Mouse (Mus musculus): Measurements from ENCODE around the gene Gss. TPM values are rescaled to one million over a fixed set of nuclear protein-coding genes. Genes with fewer than 3 reads are reported as not detected.

The Gss gene
- polyA plus RNA-seq, 1 experiment from 2014 or later, result 71.3 TPM

DNA sequence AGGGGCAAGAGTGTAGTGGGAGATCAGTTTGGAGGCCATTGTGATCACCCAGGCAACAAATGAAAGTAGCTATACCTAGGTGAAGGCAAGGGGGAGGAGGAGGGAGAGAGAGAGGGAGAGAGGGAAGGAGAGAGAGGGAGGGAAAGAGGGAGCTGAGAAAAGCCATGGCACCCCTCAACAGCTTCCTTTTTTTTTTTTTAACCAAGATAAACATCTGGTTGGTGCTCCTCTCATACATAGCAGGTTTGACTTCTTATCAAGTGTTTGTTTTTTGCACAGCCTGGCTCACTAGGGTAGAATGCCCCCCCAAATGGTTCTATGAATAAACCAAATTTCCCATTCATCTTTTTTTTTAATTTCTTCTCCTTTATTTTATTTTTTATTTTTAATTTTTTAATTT, 56.3 kb downstream of the Gss start:
- H3K4me2 ChIP-seq (replicated peaks; ENCODE audit: low read depth, low read length), result no peak overlapping the region
- no peak for ATAC-seq (ENCODE audit: low FRiP score, low TSS enrichment)
- H3K4me3 ChIP-seq (ENCODE audit: low read length), result no peak overlapping the region
- no peak overlapping the region for H3K27ac ChIP-seq (ENCODE audit: low read length)
- H3K36me3 ChIP-seq (ENCODE audit: insufficient read depth, low read length), result no peaks in the 10 kb centered on the region
- no peaks in the 10 kb centered on the region for H3K9me3 ChIP-seq (ENCODE audit: low read length)
- H3K9ac ChIP-seq (replicated peaks; ENCODE audit: low read length), result no peak overlapping the region
- no peaks in the 10 kb centered on the region for H3K27me3 ChIP-seq (ENCODE audit: insufficient read depth, low read length)
- no peaks in the 10 kb centered on the region for H3K4me1 ChIP-seq (ENCODE audit: insufficient read depth, low read length)

DNA sequence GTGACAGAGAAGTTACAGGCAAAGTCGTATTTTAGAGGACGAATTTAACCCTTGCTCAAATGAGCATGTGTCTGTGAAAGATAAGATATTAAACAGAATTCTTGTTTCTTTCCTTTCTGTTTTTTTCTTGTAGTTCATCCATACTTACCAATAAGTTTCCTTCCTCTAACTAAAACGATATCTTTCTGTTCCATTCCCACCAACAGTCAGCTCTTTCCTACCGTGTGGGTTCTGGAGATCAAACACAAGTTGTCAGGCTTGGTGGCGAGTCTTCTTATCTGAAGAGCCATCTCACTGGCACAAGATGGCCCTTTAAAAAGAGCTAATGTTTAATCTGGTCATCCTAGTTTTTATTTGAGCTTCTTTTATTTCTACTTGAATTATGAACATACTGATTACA, 65.2 kb downstream of the Gss start:
- Histone ChIP-seq H3K27me3 (ENCODE audit: insufficient read depth, low read length) (no peaks in the 10 kb centered on the region), H3K9ac (replicated peaks; ENCODE audit: low read length) (no peak overlapping the region), H3K4me1 (ENCODE audit: insufficient read depth, low read length) (no peaks in the 10 kb centered on the region), H3K4me2 (replicated peaks; ENCODE audit: low read depth, low read length) (no peak overlapping the region), H3K36me3 (ENCODE audit: insufficient read depth, low read length) (no peaks in the 10 kb centered on the region), H3K9me3 (ENCODE audit: low read length) (no peaks in the 10 kb centered on the region), H3K27ac (ENCODE audit: low read length) (no peak overlapping the region), H3K4me3 (ENCODE audit: low read length) (no peak overlapping the region)
- WGBS, result 75% methylated on average over 5 of the region's 5 CpGs
- no peak for ATAC-seq (ENCODE audit: low FRiP score, low TSS enrichment)

DNA sequence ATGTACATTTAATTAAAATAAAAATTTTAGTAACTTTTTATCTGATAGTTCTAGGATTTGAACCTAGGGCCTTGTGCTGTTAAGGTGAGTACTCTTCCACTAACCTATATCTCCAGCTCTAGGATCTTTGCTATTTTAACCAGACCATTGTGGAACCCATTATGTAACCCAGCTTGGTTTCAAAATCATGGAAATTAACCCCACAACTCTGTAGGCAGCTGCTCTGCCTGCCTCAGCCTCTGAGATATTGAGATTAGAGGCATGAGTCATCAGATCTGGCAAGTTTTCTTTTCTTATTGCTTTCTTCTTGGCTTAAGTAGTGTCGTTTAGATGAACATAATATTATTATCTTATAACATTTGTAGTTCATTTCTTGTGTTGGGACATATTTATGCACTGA, 68.2 kb downstream of the Gss start:
- H3K4me2 ChIP-seq (replicated peaks; ENCODE audit: low read depth, low read length), result no peak overlapping the region
- no peak overlapping the region for H3K9ac ChIP-seq (replicated peaks; ENCODE audit: low read length)
- H3K9me3 ChIP-seq (ENCODE audit: low read length), result no peaks in the 10 kb centered on the region
- no peaks in the 10 kb centered on the region for H3K36me3 ChIP-seq (ENCODE audit: insufficient read depth, low read length)
- WGBS, result 61% methylated on average over 1 of the region's 1 CpGs
- no peaks in the 10 kb centered on the region for H3K4me1 ChIP-seq (ENCODE audit: insufficient read depth, low read length)
- no peak overlapping the region for H3K27ac ChIP-seq (ENCODE audit: low read length)
- ATAC-seq (ENCODE audit: low FRiP score, low TSS enrichment), result no peak
- no peak overlapping the region for H3K4me3 ChIP-seq (ENCODE audit: low read length)
- no peaks in the 10 kb centered on the region for H3K27me3 ChIP-seq (ENCODE audit: insufficient read depth, low read length)

DNA sequence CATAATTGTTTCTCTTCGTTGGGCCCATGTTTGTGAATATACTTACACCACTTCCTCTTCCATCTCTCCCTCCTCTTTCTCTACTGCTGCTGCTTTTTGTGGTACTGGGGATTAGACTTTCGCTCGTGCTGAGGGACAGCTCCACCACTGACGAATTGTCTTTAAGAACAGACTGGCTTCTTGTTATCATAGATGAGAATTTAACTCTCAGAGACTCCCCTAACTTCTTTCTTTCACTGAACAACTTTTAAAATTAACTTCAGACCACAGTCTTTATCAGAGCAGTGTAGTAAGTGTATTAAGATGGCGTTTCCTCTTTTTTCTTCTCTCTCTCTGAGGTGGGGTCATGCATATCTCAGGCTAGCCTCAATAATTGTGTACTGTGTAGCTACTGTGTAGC, 68.9 kb downstream of the Gss start:
- no peak overlapping the region for H3K27ac ChIP-seq (ENCODE audit: low read length)
- H3K4me3 ChIP-seq (ENCODE audit: low read length), result no peak overlapping the region
- H3K4me1 ChIP-seq (ENCODE audit: insufficient read depth, low read length), result peaks cover 2% of the 10 kb centered on the region; the same call in 1 of the 2 replicates
- no peak for ATAC-seq (ENCODE audit: low FRiP score, low TSS enrichment)
- no peaks in the 10 kb centered on the region for H3K9me3 ChIP-seq (ENCODE audit: low read length)
- H3K9ac ChIP-seq (replicated peaks; ENCODE audit: low read length), result no peak overlapping the region
- no peak overlapping the region for H3K4me2 ChIP-seq (replicated peaks; ENCODE audit: low read depth, low read length)
- no peaks in the 10 kb centered on the region for H3K27me3 ChIP-seq (ENCODE audit: insufficient read depth, low read length)
- no peaks in the 10 kb centered on the region for H3K36me3 ChIP-seq (ENCODE audit: insufficient read depth, low read length)
- 63% methylated on average over 5 of the region's 5 CpGs for WGBS

GRCm38 (mm10) chr2:155518531-155519270, 73.9 kb downstream of the Gss start:
- WGBS, result 25% methylated on average over 18 of the region's 18 CpGs
- Histone ChIP-seq H3K9me3 (ENCODE audit: low read length) (no peaks in the 10 kb centered on the region), H3K27me3 (ENCODE audit: insufficient read depth, low read length) (peaks cover 15% of the 10 kb centered on the region), H3K36me3 (ENCODE audit: insufficient read depth, low read length) (no peaks in the 10 kb centered on the region), H3K4me3 (ENCODE audit: low read length) (peak overlapping the region; percentile 65), H3K9ac (replicated peaks; ENCODE audit: low read length) (peak overlapping the region; percentile 74), H3K27ac (ENCODE audit: low read length) (peak overlapping the region; percentile 18; the same call in 1 of the 2 replicates), H3K4me2 (replicated peaks; ENCODE audit: low read depth, low read length) (peak overlapping the region; percentile 95), H3K4me1 (ENCODE audit: insufficient read depth, low read length) (peaks cover 23% of the 10 kb centered on the region)
- ATAC-seq (ENCODE audit: low FRiP score, low TSS enrichment), result no peak

DNA sequence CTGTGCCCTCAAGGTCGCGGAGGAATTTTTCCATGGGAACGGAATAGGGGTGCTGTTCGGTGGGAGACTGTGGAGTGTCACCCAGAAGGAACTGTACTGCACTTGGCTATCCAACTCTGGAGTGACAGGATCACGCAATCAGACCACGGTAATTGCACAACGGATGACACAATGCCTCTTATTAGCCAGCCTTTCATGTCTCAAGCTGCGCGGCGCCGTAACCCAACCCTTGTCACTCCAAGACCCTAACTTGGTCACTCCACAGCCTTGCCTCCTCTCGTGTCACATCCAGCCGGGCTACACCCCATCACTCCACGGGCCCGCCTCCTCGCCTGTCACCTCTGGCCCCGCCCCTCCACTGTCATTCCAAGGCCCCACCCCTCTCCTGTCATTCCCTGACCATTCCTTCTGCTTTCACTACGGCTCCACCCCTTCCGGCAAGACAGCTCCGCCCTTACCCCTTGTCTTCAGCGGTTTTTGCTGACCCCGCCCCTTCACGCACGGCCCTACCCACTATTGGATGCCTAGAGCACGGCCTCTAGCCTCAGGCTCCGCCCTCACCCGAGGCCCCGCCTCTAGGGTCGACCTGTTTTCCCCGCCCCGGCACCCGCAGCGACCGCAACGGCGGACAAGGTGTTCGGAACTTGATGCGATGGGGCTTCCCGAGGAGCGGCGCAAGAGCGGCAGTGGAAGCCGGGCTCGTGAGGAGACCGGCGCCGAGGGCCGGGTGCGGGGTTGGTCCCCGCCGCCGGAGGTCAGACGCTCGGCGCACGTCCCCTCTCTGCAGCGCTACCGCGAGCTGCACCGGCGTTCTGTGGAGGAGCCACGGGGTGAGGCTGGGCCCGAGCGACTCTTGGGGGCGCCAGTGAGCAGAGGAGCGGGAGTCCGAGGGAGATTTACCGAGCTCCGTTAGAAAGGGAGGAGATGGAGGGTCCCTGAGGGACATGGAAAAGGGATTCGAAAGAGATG, 74.9 kb downstream of the Gss start, which contains the start of the genes Acss2 and Ggt7:
Gene Acss2, plus strand, starts transcription at position 494 of the 969 bp plus-strand sequence.
Gene Ggt7, minus strand, starts transcription at position 783 of the 969 bp plus-strand sequence.
- peak within 1 kb of the TSS; percentile 18; the same call in 1 of the 2 replicates for H3K27ac ChIP-seq (ENCODE audit: low read length)
- H3K9me3 ChIP-seq (ENCODE audit: low read length), result no peaks in the 10 kb centered on the region
- H3K27me3 ChIP-seq (ENCODE audit: insufficient read depth, low read length), result peaks cover 15% of the 10 kb centered on the region
- 3% methylated on average over 70 of the region's 70 CpGs for WGBS
- peaks cover 23% of the 10 kb centered on the region for H3K4me1 ChIP-seq (ENCODE audit: insufficient read depth, low read length)
- peak; percentile 99 for ATAC-seq (ENCODE audit: low FRiP score, low TSS enrichment)
- peak within 1 kb of the TSS; percentile 65 for H3K4me3 ChIP-seq (ENCODE audit: low read length)
- H3K4me2 ChIP-seq (replicated peaks; ENCODE audit: low read depth, low read length), result peak within 1 kb of the TSS; percentile 95
- H3K36me3 ChIP-seq (ENCODE audit: insufficient read depth, low read length), result no peaks in the 10 kb centered on the region
- peak within 1 kb of the TSS; percentile 74 for H3K9ac ChIP-seq (replicated peaks; ENCODE audit: low read length)

GRCm38 (mm10) chr2:155515941-155516340, 76.7 kb downstream of the Gss start:
- 0% methylated on average over 1 of the region's 1 CpGs for WGBS
- H3K4me1 ChIP-seq (ENCODE audit: insufficient read depth, low read length), result peaks cover 23% of the 10 kb centered on the region
- H3K4me3 ChIP-seq (ENCODE audit: low read length), result no peak overlapping the region
- no peak overlapping the region for H3K27ac ChIP-seq (ENCODE audit: low read length)
- no peak for ATAC-seq (ENCODE audit: low FRiP score, low TSS enrichment)
- no peaks in the 10 kb centered on the region for H3K9me3 ChIP-seq (ENCODE audit: low read length)
- H3K4me2 ChIP-seq (replicated peaks; ENCODE audit: low read depth, low read length), result no peak overlapping the region
- H3K27me3 ChIP-seq (ENCODE audit: insufficient read depth, low read length), result peaks cover 15% of the 10 kb centered on the region
- H3K36me3 ChIP-seq (ENCODE audit: insufficient read depth, low read length), result no peaks in the 10 kb centered on the region
- H3K9ac ChIP-seq (replicated peaks; ENCODE audit: low read length), result no peak overlapping the region

- no peaks in the 10 kb centered on the region for H3K36me3 ChIP-seq (ENCODE audit: insufficient read depth, low read length)
- WGBS, result under 1% methylated on average over 23 of the region's 23 CpGs
- H3K9ac ChIP-seq (replicated peaks; ENCODE audit: low read length), result peak overlapping the region; percentile 65
- peaks cover 23% of the 10 kb centered on the region for H3K4me1 ChIP-seq (ENCODE audit: insufficient read depth, low read length)
- no peak for ATAC-seq (ENCODE audit: low FRiP score, low TSS enrichment)
- H3K9me3 ChIP-seq (ENCODE audit: low read length), result no peaks in the 10 kb centered on the region
- H3K27ac ChIP-seq (ENCODE audit: low read length), result no peak overlapping the region
- peak overlapping the region; percentile 73 for H3K4me2 ChIP-seq (replicated peaks; ENCODE audit: low read depth, low read length)
- H3K27me3 ChIP-seq (ENCODE audit: insufficient read depth, low read length), result peaks cover 15% of the 10 kb centered on the region
- H3K4me3 ChIP-seq (ENCODE audit: low read length), result peak overlapping the region; percentile 47
Measured at GRCm38 (mm10) chr2:155514666-155515065, 77.9 kb downstream of the Gss start.

DNA sequence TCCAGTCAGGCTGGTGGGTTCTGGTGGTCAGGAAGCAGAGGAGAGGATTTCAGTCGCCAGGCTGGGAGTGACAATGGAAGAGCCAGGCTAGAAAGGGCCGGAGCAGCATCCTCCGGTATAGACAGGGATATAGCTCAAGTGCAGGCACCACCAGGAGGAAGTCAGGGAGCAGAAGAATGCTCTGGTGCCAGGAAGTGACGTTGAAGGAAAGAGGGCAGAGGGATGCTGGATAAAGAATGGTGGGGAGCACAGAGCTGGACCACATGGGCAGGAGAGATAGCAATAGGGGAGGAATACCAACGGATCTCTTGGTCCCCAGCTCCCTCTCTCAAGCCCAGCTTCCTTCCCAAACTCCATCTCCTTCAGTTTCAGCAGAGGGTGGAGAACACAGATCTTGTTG, 79.1 kb downstream of the Gss start:
- H3K27ac ChIP-seq (ENCODE audit: low read length), result no peak overlapping the region
- H3K4me3 ChIP-seq (ENCODE audit: low read length), result no peak overlapping the region
- 65% methylated on average over 5 of the region's 5 CpGs for WGBS
- no peak overlapping the region for H3K9ac ChIP-seq (replicated peaks; ENCODE audit: low read length)
- H3K4me2 ChIP-seq (replicated peaks; ENCODE audit: low read depth, low read length), result no peak overlapping the region
- peaks cover 19% of the 10 kb centered on the region for H3K4me1 ChIP-seq (ENCODE audit: insufficient read depth, low read length)
- H3K9me3 ChIP-seq (ENCODE audit: low read length), result no peaks in the 10 kb centered on the region
- peaks cover 15% of the 10 kb centered on the region for H3K27me3 ChIP-seq (ENCODE audit: insufficient read depth, low read length)
- ATAC-seq (ENCODE audit: low FRiP score, low TSS enrichment), result no peak
- H3K36me3 ChIP-seq (ENCODE audit: insufficient read depth, low read length), result no peaks in the 10 kb centered on the region
